In the genomic region with DNA sequence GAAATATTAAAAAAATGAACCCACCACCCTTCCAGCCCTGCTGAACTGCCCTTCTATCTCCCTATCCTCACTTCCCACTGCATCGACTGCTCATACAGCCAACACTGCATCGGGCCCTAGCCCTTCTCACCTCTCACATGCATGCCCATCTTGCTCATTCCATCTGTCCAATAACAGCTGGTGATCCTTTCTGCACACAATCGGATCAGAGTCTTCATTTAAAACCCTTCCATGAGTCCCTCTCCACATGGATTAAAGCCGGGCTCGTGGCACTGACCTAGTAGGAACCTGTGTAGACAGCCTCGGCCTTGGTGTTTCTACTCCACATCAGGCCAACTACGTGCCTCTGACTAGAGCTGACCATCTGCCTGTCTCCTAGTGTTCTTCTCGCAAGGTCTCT, we compare ENCODE assay signal across 15 mouse cellular contexts. TPM values are rescaled to one million over a fixed set of nuclear protein-coding genes. Genes with fewer than 3 reads are reported as not detected.
DNase-seq lines count a peak whose midpoint lies in the region; ATAC-seq lines count a peak whose summit lies in the region.
"Had no signal": no experiment of that assay in that cellular context is flagged by ENCODE, and none has a peak within 500 bp of the region (broad histone marks: within the 10 kb centered on the region; RNA-seq: fewer than 3 reads in every experiment).

No protein-coding gene starts in this region.

- no peaks in the 10 kb centered on the region for H3K9me3 ChIP-seq in forebrain, embryonic 13.5 days (replicated peaks)
- no peaks in the 10 kb centered on the region for H3K9me3 ChIP-seq in forebrain, embryonic 16.5 days (ENCODE audit: control insufficient read depth, low read length)
- H3K9me3 ChIP-seq in embryonic facial prominence, embryonic 13.5 days, result no peaks in the 10 kb centered on the region
- H3K9me3 ChIP-seq in midbrain, embryonic 14.5 days (ENCODE audit: control insufficient read depth, low read length), result no peaks in the 10 kb centered on the region
- H3K9me3 ChIP-seq in heart, embryonic 12.5 days (replicated peaks), result no peaks in the 10 kb centered on the region
- H3K9me3 ChIP-seq: kidney, embryonic 15.5 days; liver, embryonic 15.5 days had no signal

- DNase-seq in layer of hippocampus, adult 9-11 months, result peak; percentile 8
- DNase-seq in layer of hippocampus, adult 9-10 months (ENCODE audit: low spot score), result no peak
- DNase-seq in midbrain, embryonic 14.5 days, result no peak
- DNase-seq in adrenal gland, postnatal 10 days, result no peak
- DNase-seq: B cell, adult 2 months; lung, postnatal 10 days; thymus, adult 18-20 months had no signal

- WGBS in forebrain, embryonic 13.5 days, result 91% methylated on average over 8 of the region's 8 CpGs
- 86% methylated on average over 8 of the region's 8 CpGs for WGBS in forebrain, embryonic 16.5 days
- WGBS in embryonic facial prominence, embryonic 13.5 days, result 91% methylated on average over 8 of the region's 8 CpGs
- WGBS in midbrain, embryonic 14.5 days, result 86% methylated on average over 8 of the region's 8 CpGs
- 86% methylated on average over 8 of the region's 8 CpGs for WGBS in heart, embryonic 12.5 days

- H3K27ac ChIP-seq in forebrain, embryonic 13.5 days, result peak overlapping the region; percentile 86
- H3K27ac ChIP-seq in forebrain, embryonic 16.5 days (ENCODE audit: low read length), result no peak overlapping the region
- H3K27ac ChIP-seq in embryonic facial prominence, embryonic 13.5 days, result no peak overlapping the region
- peak overlapping the region; percentile 58 for H3K27ac ChIP-seq in midbrain, embryonic 14.5 days (replicated peaks; ENCODE audit: low read depth, low read length)
- no peak overlapping the region for H3K27ac ChIP-seq in heart, embryonic 12.5 days (ENCODE audit: poor library complexity, severe bottlenecking)
- H3K27ac ChIP-seq: kidney, embryonic 15.5 days; liver, embryonic 15.5 days had no signal

- H3K27me3 ChIP-seq in forebrain, embryonic 13.5 days, result no peaks in the 10 kb centered on the region
- no peaks in the 10 kb centered on the region for H3K27me3 ChIP-seq in forebrain, embryonic 16.5 days (replicated peaks; ENCODE audit: control insufficient read depth, insufficient read depth, low read length)
- H3K27me3 ChIP-seq in embryonic facial prominence, embryonic 13.5 days, result no peaks in the 10 kb centered on the region
- no peaks in the 10 kb centered on the region for H3K27me3 ChIP-seq in midbrain, embryonic 14.5 days (ENCODE audit: control insufficient read depth, insufficient read depth, low read length)
- no peaks in the 10 kb centered on the region for H3K27me3 ChIP-seq in heart, embryonic 12.5 days (replicated peaks)
- H3K27me3 ChIP-seq: kidney, embryonic 15.5 days; liver, embryonic 15.5 days had no signal

- peaks cover 67% of the 10 kb centered on the region for H3K36me3 ChIP-seq in forebrain, embryonic 13.5 days (ENCODE audit: poor library complexity, severe bottlenecking)
- H3K36me3 ChIP-seq in forebrain, embryonic 16.5 days (ENCODE audit: control insufficient read depth, insufficient read depth), result no peaks in the 10 kb centered on the region
- H3K36me3 ChIP-seq in embryonic facial prominence, embryonic 13.5 days, result no peaks in the 10 kb centered on the region
- peaks cover 29% of the 10 kb centered on the region; the same call in 1 of the 2 replicates for H3K36me3 ChIP-seq in midbrain, embryonic 14.5 days (ENCODE audit: control insufficient read depth, insufficient read depth, low read length)
- no peaks in the 10 kb centered on the region for H3K36me3 ChIP-seq in heart, embryonic 12.5 days
- H3K36me3 ChIP-seq: kidney, embryonic 15.5 days; liver, embryonic 15.5 days had no signal

- H3K4me2 ChIP-seq in forebrain, embryonic 13.5 days, result peak overlapping the region; percentile 38; the same call in 1 of the 2 replicates
- H3K4me2 ChIP-seq in forebrain, embryonic 16.5 days (ENCODE audit: low read length), result no peak overlapping the region
- no peak overlapping the region for H3K4me2 ChIP-seq in embryonic facial prominence, embryonic 13.5 days
- H3K4me2 ChIP-seq in midbrain, embryonic 14.5 days (ENCODE audit: low read length), result no peak overlapping the region
- no peak overlapping the region for H3K4me2 ChIP-seq in heart, embryonic 12.5 days
- H3K4me2 ChIP-seq: liver, embryonic 15.5 days had no signal

- peak overlapping the region; percentile 56 for H3K9ac ChIP-seq in forebrain, embryonic 13.5 days
- no peak overlapping the region for H3K9ac ChIP-seq in forebrain, embryonic 16.5 days (replicated peaks; ENCODE audit: low read depth, low read length)
- peak overlapping the region; percentile 46; the same call in 1 of the 2 replicates for H3K9ac ChIP-seq in embryonic facial prominence, embryonic 13.5 days
- no peak overlapping the region; the same call in 1 of the 2 replicates for H3K9ac ChIP-seq in midbrain, embryonic 14.5 days (replicated peaks; ENCODE audit: low read length)
- H3K9ac ChIP-seq in heart, embryonic 12.5 days, result no peak overlapping the region
- H3K9ac ChIP-seq: kidney, embryonic 15.5 days; liver, embryonic 15.5 days had no signal

- no peak for ATAC-seq in forebrain, embryonic 13.5 days
- ATAC-seq in forebrain, embryonic 16.5 days, result no peak
- no peak for ATAC-seq in embryonic facial prominence, embryonic 13.5 days (ENCODE audit: insufficient number of reproducible peaks, insufficient read depth, low FRiP score, low TSS enrichment, low read depth)
- no peak for ATAC-seq in midbrain, embryonic 14.5 days (ENCODE audit: low FRiP score, low TSS enrichment)
- ATAC-seq in heart, embryonic 12.5 days (ENCODE audit: insufficient number of reproducible peaks, low FRiP score), result no peak

- no peak overlapping the region for H3K4me3 ChIP-seq in forebrain, embryonic 13.5 days
- no peak overlapping the region for H3K4me3 ChIP-seq in forebrain, embryonic 16.5 days (replicated peaks; ENCODE audit: low read length)
- H3K4me3 ChIP-seq in embryonic facial prominence, embryonic 13.5 days, result no peak overlapping the region
- H3K4me3 ChIP-seq in midbrain, embryonic 14.5 days (replicated peaks; ENCODE audit: low read depth, low read length), result no peak overlapping the region
- no peak overlapping the region for H3K4me3 ChIP-seq in heart, embryonic 12.5 days
- H3K4me3 ChIP-seq: kidney, embryonic 15.5 days; liver, embryonic 15.5 days had no signal

- H3K4me1 ChIP-seq in forebrain, embryonic 13.5 days, result peaks cover 50% of the 10 kb centered on the region
- H3K4me1 ChIP-seq in forebrain, embryonic 16.5 days (replicated peaks; ENCODE audit: control insufficient read depth, insufficient read depth, low read length), result peaks cover 11% of the 10 kb centered on the region
- peaks cover 2% of the 10 kb centered on the region; the same call in 1 of the 2 replicates for H3K4me1 ChIP-seq in embryonic facial prominence, embryonic 13.5 days
- H3K4me1 ChIP-seq in midbrain, embryonic 14.5 days (ENCODE audit: control insufficient read depth, insufficient read depth, low read length), result no peaks in the 10 kb centered on the region; the same call in 1 of the 2 replicates
- H3K4me1 ChIP-seq in heart, embryonic 12.5 days (replicated peaks), result peaks cover 3% of the 10 kb centered on the region; the same call in 1 of the 2 replicates

RNA-seq across cellular contexts. Expression of gene Leng8, which starts 4.9 kb away (rescaled TPM):
- 61.3 and 71.1 TPM in 2 replicates for polyA plus RNA-seq in forebrain, embryonic 13.5 days (2015; fragmentation: Nextera tagmentation; extraction: Ambion mirVana)
- 68.6 and 95.7 TPM in 2 replicates for polyA plus RNA-seq in forebrain, embryonic 16.5 days (2015; fragmentation: Nextera tagmentation; extraction: Ambion mirVana)
- 66.7 and 67.8 TPM in 2 replicates for polyA plus RNA-seq in embryonic facial prominence, embryonic 13.5 days (2015; fragmentation: Nextera tagmentation; extraction: Ambion mirVana)
- polyA plus RNA-seq in midbrain, embryonic 14.5 days (2014; fragmentation: Nextera tagmentation; extraction: Ambion mirVana), result 68.4 and 77.3 TPM in 2 replicates
- 77.6 and 79.2 TPM in 2 replicates for polyA plus RNA-seq in heart, embryonic 12.5 days (2016; fragmentation: Nextera tagmentation; extraction: Ambion mirVana)
- 100 to 1,000 TPM in 1 of 2 experiments, 10 to 100 TPM in 1; 66.0 to 134 TPM for total RNA-seq in adrenal gland, postnatal 10 days (2021)

RNA-seq across cellular contexts. Expression of gene Ttyh1, which starts 12.8 kb away (rescaled TPM):
- polyA plus RNA-seq in forebrain, embryonic 13.5 days (2015; fragmentation: Nextera tagmentation; extraction: Ambion mirVana), result 121 and 149 TPM in 2 replicates
- 97.4 and 115 TPM in 2 replicates for polyA plus RNA-seq in forebrain, embryonic 16.5 days (2015; fragmentation: Nextera tagmentation; extraction: Ambion mirVana)
- polyA plus RNA-seq in embryonic facial prominence, embryonic 13.5 days (2015; fragmentation: Nextera tagmentation; extraction: Ambion mirVana), result 3.7 and 5.9 TPM in 2 replicates
- polyA plus RNA-seq in midbrain, embryonic 14.5 days (2014; fragmentation: Nextera tagmentation; extraction: Ambion mirVana), result 104 and 112 TPM in 2 replicates
- 0.65 and 0.97 TPM in 2 replicates for polyA plus RNA-seq in heart, embryonic 12.5 days (2016; fragmentation: Nextera tagmentation; extraction: Ambion mirVana)
- 1 to 10 TPM; 6.4 to 9.1 TPM for total RNA-seq in adrenal gland, postnatal 10 days (2021)
- total RNA-seq: common myeloid progenitor, adult 5-6 weeks; megakaryocyte-erythroid progenitor cell, adult 5-6 weeks had no signal

RNA-seq across cellular contexts. Expression of gene Leng9, which starts 18.2 kb away (rescaled TPM):
- polyA plus RNA-seq in forebrain, embryonic 13.5 days (2015; fragmentation: Nextera tagmentation; extraction: Ambion mirVana), result 3.5 and 3.9 TPM in 2 replicates
- 5.4 and 6.4 TPM in 2 replicates for polyA plus RNA-seq in forebrain, embryonic 16.5 days (2015; fragmentation: Nextera tagmentation; extraction: Ambion mirVana)
- 4.6 and 5.4 TPM in 2 replicates for polyA plus RNA-seq in embryonic facial prominence, embryonic 13.5 days (2015; fragmentation: Nextera tagmentation; extraction: Ambion mirVana)
- polyA plus RNA-seq in midbrain, embryonic 14.5 days (2014; fragmentation: Nextera tagmentation; extraction: Ambion mirVana), result 3.4 and 4.8 TPM in 2 replicates
- 2.3 and 2.5 TPM in 2 replicates for polyA plus RNA-seq in heart, embryonic 12.5 days (2016; fragmentation: Nextera tagmentation; extraction: Ambion mirVana)
- 1 to 10 TPM; 5.5 to 9.8 TPM for total RNA-seq in adrenal gland, postnatal 10 days (2021)

RNA-seq across cellular contexts. Expression of gene Cdc42ep5, which starts 32.7 kb away (rescaled TPM):
- polyA plus RNA-seq in forebrain, embryonic 13.5 days (2015; fragmentation: Nextera tagmentation; extraction: Ambion mirVana), result 5.1 and 5.2 TPM in 2 replicates
- 3.4 and 3.8 TPM in 2 replicates for polyA plus RNA-seq in forebrain, embryonic 16.5 days (2015; fragmentation: Nextera tagmentation; extraction: Ambion mirVana)
- polyA plus RNA-seq in embryonic facial prominence, embryonic 13.5 days (2015; fragmentation: Nextera tagmentation; extraction: Ambion mirVana), result 66.7 and 71.0 TPM in 2 replicates
- polyA plus RNA-seq in midbrain, embryonic 14.5 days (2014; fragmentation: Nextera tagmentation; extraction: Ambion mirVana), result 3.1 and 5.3 TPM in 2 replicates
- polyA plus RNA-seq in heart, embryonic 12.5 days (2016; fragmentation: Nextera tagmentation; extraction: Ambion mirVana), result 25.2 and 30.1 TPM in 2 replicates
- total RNA-seq in adrenal gland, postnatal 10 days (2021), result 10 to 100 TPM; 24.8 to 25.3 TPM
- total RNA-seq: megakaryocyte-erythroid progenitor cell, adult 5-6 weeks had no signal

Comparison
In these comparisons a context has a peak if more than half of its experiments do, and no peak if none do; other contexts are left out.
1. H3K27ac ChIP-seq: peak in forebrain, embryonic 13.5 days (single experiment) and midbrain, embryonic 14.5 days (single experiment); none in forebrain, embryonic 16.5 days (single experiment), embryonic facial prominence, embryonic 13.5 days (single experiment) and heart, embryonic 12.5 days (single experiment).
2. H3K9ac ChIP-seq: peak in forebrain, embryonic 13.5 days (single experiment) and embryonic facial prominence, embryonic 13.5 days (single experiment); none in forebrain, embryonic 16.5 days (single experiment), midbrain, embryonic 14.5 days (single experiment) and heart, embryonic 12.5 days (single experiment).
3. RNA of gene Ttyh1, which starts 12.8 kb away (polyA plus RNA-seq): 121 to 149 TPM in forebrain, embryonic 13.5 days, 104 to 112 TPM in midbrain, embryonic 14.5 days and 97.4 to 115 TPM in forebrain, embryonic 16.5 days; 3.7 to 5.9 TPM in embryonic facial prominence, embryonic 13.5 days and 0.65 to 0.97 TPM in heart, embryonic 12.5 days; every median in the first group is over 10 times any median in the second.